Mouse (Mus musculus) G1E (cell line): ENCODE results near the gene Mrpl24. TPM values are rescaled to one million over a fixed set of nuclear protein-coding genes. Genes with fewer than 3 reads are reported as not detected.

Experiments used
- ATAC-seq: 2 replicates; pipeline ENCODE4 v1.8.0; 2016; ENCODE audit warnings: mild to moderate bottlenecking; ENCODE audit not compliant: insufficient number of reproducible peaks, poor library complexity, low FRiP score, severe bottlenecking; ENCODE audit errors: extremely low read depth
- DNase-seq: peaks from one replicate; pipeline ENCODE4 v3.0.0; 2012; ENCODE audit warnings: low spot score
- H3K27me3 ChIP-seq: 2 replicates; pipeline ENCODE4 v1.6.1; 2012; ENCODE audit warnings: mild to moderate bottlenecking, low read length, inconsistent platforms; ENCODE audit not compliant: insufficient read depth
- H3K36me3 ChIP-seq: replicated peaks from 2 replicates; pipeline ENCODE3; 2012; ENCODE audit warnings: mild to moderate bottlenecking, inconsistent platforms
- H3K4me1 ChIP-seq: 2 replicates; pipeline ENCODE4 v1.6.1; 2012; ENCODE audit warnings: low read depth, low read length, inconsistent platforms, mixed read lengths; ENCODE audit not compliant: insufficient read depth
- H3K4me3 ChIP-seq: 2 replicates; pipeline ENCODE4 v1.5.1; 2012; ENCODE audit warnings: low read depth, mild to moderate bottlenecking, inconsistent platforms, low read length, moderate library complexity, mixed read lengths
- H3K9me3 ChIP-seq: replicated peaks from 2 replicates; pipeline ENCODE4 v1.6.1; 2012; ENCODE audit warnings: inconsistent platforms
- CTCF ChIP-seq: IDR thresholded peaks from 2 replicates; pipeline ENCODE4 v1.5.1; 2012; ENCODE audit warnings: low read depth, low read length, inconsistent platforms, mixed read lengths
- GATA1 ChIP-seq: IDR thresholded peaks from 2 replicates; pipeline ENCODE4 v1.6.1; 2012; ENCODE audit warnings: borderline replicate concordance, low read length, inconsistent platforms, mixed read lengths
- GATA2 ChIP-seq: IDR thresholded peaks from 2 replicates; pipeline ENCODE4 v1.6.1; 2012; ENCODE audit warnings: low read depth, low read length, inconsistent platforms, borderline replicate concordance
- POLR2AphosphoS5 ChIP-seq: IDR thresholded peaks from 2 replicates; pipeline ENCODE4 v1.6.1; 2012; ENCODE audit warnings: low read depth, low read length, inconsistent platforms; ENCODE audit not compliant: insufficient replicate concordance
- TAL1 ChIP-seq: conservative IDR thresholded peaks from 2 replicates; pipeline ENCODE4 v1.6.1; 2012; ENCODE audit warnings: low read depth, low read length, inconsistent platforms, mixed read lengths
- polyA plus RNA-seq: library from polyadenylated mRNA; stranded (reverse); fragments of >175 nt; gene quantifications from 2 replicates; pipeline ENCODE4 v1.2.3, GENCODE M21; 2012
- total RNA-seq, 2 experiments: library from RNA; stranded (forward) in 1 of 2; stranded (reverse) in 1 of 2; fragments of 200-1000 nt in 1 of 2; fragments of >200 nt in 1 of 2; fragmentation: Nextera tagmentation in 1 of 2; gene quantifications; 2 replicates each; pipeline ENCODE4 v1.2.3; 2014 to 2017

Gene Mrpl24
- total and polyA plus RNA-seq, 3 experiments, result 24.9 to 317 (median 204) TPM

DNA sequence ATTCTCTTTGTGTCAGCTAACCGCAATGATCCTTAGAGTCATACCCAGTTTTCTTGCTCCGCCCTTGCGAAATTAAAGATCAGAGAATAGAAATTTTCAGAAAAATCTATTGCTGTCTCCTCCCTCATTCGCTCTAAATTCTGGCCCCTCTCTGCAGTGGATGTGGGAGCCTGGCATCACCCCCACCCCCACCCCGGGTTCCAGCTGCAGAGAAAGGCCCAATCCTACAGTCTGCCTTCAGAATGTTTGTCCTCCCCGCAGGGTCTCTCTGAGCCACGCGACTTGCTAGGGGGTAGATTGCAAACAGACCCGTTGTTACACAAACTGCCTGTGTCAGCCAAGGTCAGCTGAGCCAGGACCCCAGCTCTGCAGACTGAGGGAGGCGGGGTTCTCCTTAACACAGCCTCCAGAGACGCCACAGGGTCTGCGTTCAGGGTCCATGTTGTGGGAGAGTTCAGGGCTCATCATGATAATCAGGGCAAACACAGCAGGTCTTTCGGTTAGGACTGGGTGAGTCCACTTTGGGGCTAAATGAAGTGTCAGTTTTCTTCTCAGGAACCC, 30.7 kb downstream of the Mrpl24 start:
- H3K36me3 ChIP-seq, result peaks cover 9% of the 10 kb centered on the region
- ATAC-seq, result no peak
- H3K4me1 ChIP-seq, result peaks cover 25% of the 10 kb centered on the region
- DNase-seq, result no peak
- TF ChIP-seq TAL1, result no peak
- TF ChIP-seq POLR2AphosphoS5, result no peak
- no peak for TF ChIP-seq GATA2
- TF ChIP-seq GATA1, result no peak
- TF ChIP-seq CTCF, result no peak
- H3K9me3 ChIP-seq, result no peaks in the 10 kb centered on the region
- no peak overlapping the region for H3K4me3 ChIP-seq
- H3K27me3 ChIP-seq, result peaks cover 74% of the 10 kb centered on the region

DNA sequence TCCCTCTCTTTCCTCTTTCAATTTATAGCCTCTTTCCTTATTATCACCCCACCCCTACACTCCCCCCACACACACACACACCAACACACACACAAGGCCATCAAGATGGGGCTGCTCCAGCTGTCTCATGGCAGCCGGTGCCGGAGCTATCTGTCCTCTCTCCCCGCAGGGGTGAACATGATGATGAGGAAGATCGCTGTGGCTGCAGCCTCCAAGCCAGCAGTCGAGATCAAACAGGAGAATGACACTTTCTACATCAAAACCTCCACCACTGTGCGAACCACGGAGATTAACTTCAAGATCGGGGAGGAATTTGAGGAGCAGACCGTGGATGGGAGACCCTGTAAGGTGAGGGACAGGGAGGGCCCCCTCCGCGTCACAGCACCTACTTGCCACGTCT, 32.6 kb downstream of the Mrpl24 start:
- TF ChIP-seq POLR2AphosphoS5 (no peak), CTCF (no peak), GATA1 (no peak), TAL1 (no peak), GATA2 (no peak)
- Histone ChIP-seq H3K27me3 (peaks cover 84% of the 10 kb centered on the region), H3K4me3 (no peak overlapping the region), H3K9me3 (no peaks in the 10 kb centered on the region), H3K36me3 (no peaks in the 10 kb centered on the region), H3K4me1 (peaks cover 14% of the 10 kb centered on the region)
- DNase-seq, result no peak
- no peak for ATAC-seq

DNA sequence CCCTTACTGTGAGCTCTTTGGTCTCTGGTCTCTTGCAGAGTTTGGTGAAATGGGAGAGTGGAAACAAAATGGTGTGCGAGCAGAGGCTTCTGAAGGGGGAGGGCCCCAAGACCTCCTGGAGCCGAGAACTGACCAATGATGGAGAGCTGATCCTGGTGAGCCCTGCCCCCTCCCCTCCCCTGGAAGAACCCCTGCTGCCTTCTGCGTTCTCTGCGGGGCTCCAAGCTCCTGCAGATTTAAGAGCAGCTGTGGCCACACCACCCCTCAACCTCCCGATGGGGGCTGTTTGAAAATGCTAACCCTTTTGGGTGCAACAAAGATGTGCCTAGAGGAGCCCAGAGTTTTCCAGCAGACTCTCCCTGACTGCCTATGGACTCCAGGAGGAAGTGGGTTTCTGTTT, 33.1 kb downstream of the Mrpl24 start:
- Histone ChIP-seq H3K4me1 (peaks cover 11% of the 10 kb centered on the region), H3K9me3 (no peaks in the 10 kb centered on the region), H3K36me3 (no peaks in the 10 kb centered on the region), H3K4me3 (no peak overlapping the region), H3K27me3 (peaks cover 83% of the 10 kb centered on the region)
- DNase-seq (no peak), ATAC-seq (no peak)
- TF ChIP-seq GATA2, result no peak
- TF ChIP-seq POLR2AphosphoS5, result no peak
- no peak for TF ChIP-seq TAL1
- no peak for TF ChIP-seq CTCF
- no peak for TF ChIP-seq GATA1

DNA sequence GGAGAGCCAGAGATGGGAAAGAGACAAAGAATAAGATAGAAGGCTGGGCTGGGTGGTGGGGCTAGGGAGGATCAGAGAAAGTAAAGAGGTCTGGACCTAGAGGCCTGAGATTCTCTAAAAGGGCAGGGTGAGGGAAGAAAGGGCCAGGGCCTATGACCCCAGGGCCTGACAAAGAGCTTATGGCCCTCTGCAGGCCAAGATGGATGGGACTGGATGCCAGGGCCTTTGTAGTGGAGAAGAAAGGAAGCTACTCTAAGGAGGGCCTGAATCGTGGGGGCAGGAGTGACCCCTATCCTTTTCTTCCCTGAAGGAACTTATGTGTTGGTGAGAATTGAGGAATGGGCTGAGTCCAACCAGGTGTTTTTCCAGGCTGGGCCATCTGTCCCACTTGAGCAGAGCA, 38.8 kb downstream of the Mrpl24 start:
- H3K4me1 ChIP-seq, result peaks cover 6% of the 10 kb centered on the region
- peaks cover 72% of the 10 kb centered on the region for H3K27me3 ChIP-seq
- H3K4me3 ChIP-seq, result no peak overlapping the region
- ATAC-seq, result no peak
- TF ChIP-seq POLR2AphosphoS5 (no peak), TAL1 (no peak), GATA2 (no peak), GATA1 (no peak)
- no peaks in the 10 kb centered on the region for H3K36me3 ChIP-seq
- no peak for DNase-seq
- no peaks in the 10 kb centered on the region for H3K9me3 ChIP-seq

DNA sequence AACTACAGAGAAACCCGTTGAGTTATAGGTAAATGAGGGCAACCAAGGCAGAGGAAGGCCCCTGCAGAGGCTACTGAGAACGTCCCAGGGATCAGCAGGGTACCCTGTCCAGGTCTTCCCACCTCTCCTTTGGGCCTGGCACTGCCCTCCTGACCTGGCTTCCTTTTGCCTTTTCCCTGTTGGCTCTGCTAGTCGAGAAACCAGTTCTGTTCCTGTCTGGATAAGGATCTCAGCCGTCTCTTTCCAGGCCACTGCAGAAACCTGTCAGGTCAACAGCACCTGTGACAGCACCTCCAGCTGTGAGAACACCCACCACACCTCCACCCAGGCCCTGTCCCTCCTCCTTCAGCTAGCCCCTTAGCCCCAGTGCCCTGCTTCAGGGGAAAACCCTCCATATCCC, 39.2 kb downstream of the Mrpl24 start:
- ATAC-seq, result no peak
- Histone ChIP-seq H3K36me3 (no peaks in the 10 kb centered on the region), H3K4me1 (peaks cover 6% of the 10 kb centered on the region), H3K4me3 (no peak overlapping the region), H3K9me3 (no peaks in the 10 kb centered on the region), H3K27me3 (peaks cover 71% of the 10 kb centered on the region)
- no peak for DNase-seq
- TF ChIP-seq TAL1, result no peak
- no peak for TF ChIP-seq CTCF
- no peak for TF ChIP-seq GATA2
- TF ChIP-seq POLR2AphosphoS5, result no peak
- TF ChIP-seq GATA1, result no peak

DNA sequence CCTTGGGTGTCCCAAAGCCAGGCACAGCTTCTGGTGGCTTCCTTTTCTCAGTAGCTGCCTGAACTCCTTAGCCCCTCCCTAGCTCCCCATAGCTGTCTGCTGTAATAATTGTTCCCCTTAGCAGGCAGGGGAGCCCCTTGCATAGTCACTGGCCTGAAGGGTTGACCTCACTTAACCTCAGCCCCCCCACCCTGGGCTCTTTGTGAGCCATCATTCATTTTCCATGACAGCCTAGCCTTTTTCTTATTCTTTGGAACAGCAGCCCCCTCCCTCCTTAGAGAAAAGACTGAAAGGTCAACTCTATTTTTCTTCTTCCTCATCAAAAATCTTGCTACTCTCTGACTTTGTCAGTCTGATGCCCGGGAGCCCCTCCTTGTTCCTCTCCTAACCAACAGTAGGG, 39.7 kb downstream of the Mrpl24 start:
- no peak for ATAC-seq
- no peak for DNase-seq
- Histone ChIP-seq H3K9me3 (no peaks in the 10 kb centered on the region), H3K4me3 (no peak overlapping the region), H3K27me3 (peaks cover 67% of the 10 kb centered on the region), H3K36me3 (no peaks in the 10 kb centered on the region), H3K4me1 (peaks cover 6% of the 10 kb centered on the region)
- no peak for TF ChIP-seq GATA2
- no peak for TF ChIP-seq CTCF
- no peak for TF ChIP-seq POLR2AphosphoS5
- no peak for TF ChIP-seq GATA1
- TF ChIP-seq TAL1, result no peak
